Mouse (Mus musculus) left cerebral cortex, postnatal 10 days (tissue): ENCODE data around the gene Wnt3. TPM values are rescaled to one million over a fixed set of nuclear protein-coding genes. Genes with fewer than 3 reads are reported as not detected.
"Not testable (repeated sequence)": the region's sequence is repeated elsewhere in the genome, so short reads cannot be mapped to it uniquely, and the experiment has no call there.

Source experiments
- DNase-seq, 2 experiments: peaks; one replicate each; pipeline ENCODE4 v3.0.0; 2021 to 2022; ENCODE audit warnings: low spot score in 2 of 2, mixed read lengths in 1 of 2; ENCODE audit errors: extremely low spot score in 1 of 2
- intact Hi-C: fragments of 180-260 bp; cut with DNase I; formaldehyde crosslinking; loops from one replicate; pipeline ENCODE4 v1.15.1; 2025
- total RNA-seq, 2 experiments: library from RNA; stranded (reverse); gene quantifications; 2 replicates each; pipeline ENCODE4 v1.2.3; 2021

Wnt3 gene
- total RNA-seq, result under 1 TPM; 0.69 to 0.99 TPM

GRCm38 (mm10) chr11:103773387-103774227 is at the start of gene Wnt3:
TSS of gene Wnt3 (plus strand) at chr11:103774150.
- intact Hi-C loops, result no loop called here
- DNase-seq, result no peak

- intact Hi-C loops, result no loop called here
Observed at GRCm38 (mm10) chr11:103724331-103724771, 49.6 kb upstream of the Wnt3 start.

DNA sequence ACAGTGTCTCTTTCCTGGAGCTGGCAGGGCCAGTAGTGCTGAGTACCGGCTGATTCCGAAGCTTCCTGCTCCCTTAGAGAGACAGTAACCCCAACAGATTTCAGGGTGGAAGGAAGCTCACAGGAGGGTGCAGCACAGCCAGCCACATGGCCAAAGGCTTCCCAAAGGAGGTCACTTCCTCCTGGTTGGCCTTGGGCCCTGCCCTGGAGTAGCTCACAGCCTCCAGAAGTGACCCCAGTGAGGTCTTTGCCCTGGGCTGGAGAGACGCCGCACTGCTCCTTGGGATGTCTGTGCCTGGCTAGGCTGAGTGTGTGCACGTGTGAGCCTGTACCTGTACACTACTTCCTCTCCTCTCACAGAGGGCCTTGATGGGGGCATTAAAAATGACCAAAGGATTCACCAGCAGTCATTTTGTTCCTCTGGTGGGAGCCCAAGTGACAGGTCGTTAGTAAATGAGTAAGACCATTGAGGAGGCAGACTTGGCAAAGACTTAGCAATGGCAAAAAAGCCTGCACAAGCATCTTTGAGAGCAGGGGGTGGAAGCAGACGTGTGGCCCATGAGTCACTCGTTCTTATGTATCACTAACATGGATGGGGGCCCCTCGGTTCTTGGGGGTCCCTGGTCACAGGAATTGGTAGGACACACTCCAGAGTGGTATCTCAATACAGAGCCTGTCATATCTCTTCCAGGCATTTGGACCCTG is 44.5 kb upstream of the Wnt3 start:
- DNase-seq, result peak in 1 of 2 experiments; percentile 57
- intact Hi-C loops, result no loop called here

More at GRCm38 (mm10) chr11:103724331-103724771, 49.6 kb upstream of the Wnt3 start:
- peak in 1 of 2 experiments; percentile 18 for DNase-seq

DNA sequence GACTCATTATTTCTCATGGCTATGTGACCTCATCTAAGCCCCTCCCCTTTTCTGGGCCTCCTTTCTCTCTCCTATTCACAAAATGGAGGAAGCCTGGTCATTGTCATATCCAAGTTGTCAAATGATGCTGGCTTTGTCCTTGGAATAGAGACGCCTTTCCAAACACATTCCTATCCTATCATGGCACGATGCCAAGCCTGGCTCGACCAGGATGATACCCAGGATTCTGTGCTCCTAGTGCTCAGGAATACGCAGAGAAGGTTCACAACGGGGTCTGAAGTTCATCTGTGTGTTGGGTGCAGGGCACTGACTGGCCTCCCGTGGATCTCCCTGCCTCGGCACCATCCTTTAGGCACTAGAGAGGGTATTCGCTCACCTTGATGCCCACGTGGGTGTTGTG is 42.4 kb upstream of the Wnt3 start:
- no peak for DNase-seq
- intact Hi-C loops, result no loop called here

DNA sequence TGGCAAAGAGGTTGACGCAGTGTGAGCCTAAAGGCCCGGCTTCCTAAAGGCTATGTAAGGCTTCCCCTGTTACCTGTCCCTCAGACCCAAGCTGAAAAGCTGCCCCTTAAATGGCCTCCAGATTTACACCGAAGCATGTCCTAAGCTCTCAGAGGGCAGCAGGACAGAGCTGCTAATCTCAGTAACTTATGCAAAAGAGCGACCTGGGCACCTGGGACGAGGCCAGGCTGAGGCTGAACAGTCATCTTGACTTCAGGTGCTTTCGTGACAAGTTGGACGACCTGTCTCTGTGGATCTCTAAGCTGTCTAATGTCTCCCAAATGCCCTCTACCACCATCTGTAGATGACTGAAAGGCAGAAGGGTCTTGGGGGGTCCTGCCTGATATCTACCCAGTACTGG is 41.6 kb upstream of the Wnt3 start:
- intact Hi-C loops, result no loop called here
- DNase-seq, result no peak

GRCm38 (mm10) chr11:103733069-103733468 is 40.9 kb upstream of the Wnt3 start:
- no peak for DNase-seq
- intact Hi-C loops, result no loop called here

DNA sequence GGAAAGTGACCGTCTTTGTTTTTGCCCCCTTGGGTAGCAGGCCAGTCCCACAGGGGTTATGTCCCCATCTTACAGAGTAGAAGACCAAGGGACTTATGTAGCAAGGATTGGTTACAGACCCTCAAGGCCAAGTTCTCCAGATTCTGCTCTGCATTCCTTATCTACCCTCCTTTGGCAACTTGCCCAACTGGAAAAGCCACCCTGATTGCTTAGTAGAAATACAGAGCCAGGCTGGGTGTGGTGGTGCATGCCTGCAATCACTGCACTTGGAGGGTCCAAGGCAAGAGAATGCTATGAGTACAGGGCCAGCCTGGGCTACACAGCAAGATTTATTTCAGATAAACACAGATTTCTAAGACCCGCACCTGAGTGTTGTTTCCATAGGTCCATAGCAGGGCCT is 40.0 kb upstream of the Wnt3 start:
- intact Hi-C loops, result no loop called here
- no peak for DNase-seq

GRCm38 (mm10) chr11:103734411-103735045 is 39.4 kb upstream of the Wnt3 start:
- intact Hi-C loops, result no loop called here
- no peak for DNase-seq

DNA sequence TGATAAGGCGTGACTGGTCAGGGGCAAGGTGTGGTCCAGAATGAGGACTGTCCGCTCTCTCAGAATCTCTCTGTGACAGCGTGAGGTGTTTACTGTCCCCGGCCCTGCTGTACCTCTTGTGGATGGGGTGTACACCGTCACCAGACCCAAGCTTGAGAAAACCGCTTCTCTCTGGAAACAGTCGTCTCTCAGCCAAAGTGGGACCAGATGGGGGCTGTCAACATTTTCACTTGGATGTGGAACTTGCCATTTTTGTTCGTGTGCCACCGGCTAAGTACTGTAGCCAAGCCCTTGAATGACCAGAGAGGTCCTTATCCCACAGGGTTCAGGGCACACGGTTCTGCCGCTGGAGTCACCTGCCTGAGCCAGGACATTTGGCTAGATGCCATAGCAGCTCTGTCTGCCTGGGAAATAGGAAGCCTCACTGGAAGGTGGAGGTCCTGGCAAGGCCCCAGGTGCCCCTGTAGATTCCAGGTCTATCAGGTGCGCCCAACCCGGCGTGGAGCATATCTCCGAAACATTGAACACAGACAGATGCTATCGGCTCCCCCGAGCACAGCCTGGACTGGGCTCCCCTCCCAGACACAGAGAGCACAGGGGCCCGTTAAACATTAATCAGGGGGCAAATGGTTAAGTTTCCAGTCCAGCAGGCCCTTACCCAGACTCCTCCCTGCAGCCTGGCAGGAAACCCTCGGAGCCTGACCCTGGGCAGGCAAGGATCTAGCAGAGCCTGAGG is 38.7 kb upstream of the Wnt3 start:
- intact Hi-C loops, result no loop called here
- no peak for DNase-seq

GRCm38 (mm10) chr11:103749306-103750089 is 24.5 kb upstream of the Wnt3 start, which contains the start of gene Wnt9b:
TSS of gene Wnt9b (minus strand) at chr11:103749821.
- intact Hi-C loops, result no loop called here
- no peak for DNase-seq

DNA sequence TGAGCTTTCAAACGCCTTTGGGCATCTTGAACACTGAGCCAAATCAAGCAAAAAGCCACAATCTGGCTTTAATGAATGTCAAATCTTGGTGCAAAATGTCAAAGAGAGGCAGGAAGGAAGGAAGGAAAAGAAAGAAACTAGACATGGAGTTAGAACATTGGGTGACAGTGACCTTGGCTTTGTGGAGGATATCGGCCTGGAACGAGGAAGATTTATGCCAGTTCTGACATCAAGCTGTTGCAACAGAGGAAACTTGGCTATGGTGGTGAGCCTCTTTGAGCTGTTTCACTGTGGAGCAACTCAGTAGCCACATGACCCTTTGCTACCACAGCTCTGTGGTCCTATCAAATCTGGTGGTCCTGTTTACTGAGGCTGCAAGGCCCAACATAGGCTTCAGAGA is 23.3 kb upstream of the Wnt3 start:
- no peak for DNase-seq
- intact Hi-C loops, result no loop called here

DNA sequence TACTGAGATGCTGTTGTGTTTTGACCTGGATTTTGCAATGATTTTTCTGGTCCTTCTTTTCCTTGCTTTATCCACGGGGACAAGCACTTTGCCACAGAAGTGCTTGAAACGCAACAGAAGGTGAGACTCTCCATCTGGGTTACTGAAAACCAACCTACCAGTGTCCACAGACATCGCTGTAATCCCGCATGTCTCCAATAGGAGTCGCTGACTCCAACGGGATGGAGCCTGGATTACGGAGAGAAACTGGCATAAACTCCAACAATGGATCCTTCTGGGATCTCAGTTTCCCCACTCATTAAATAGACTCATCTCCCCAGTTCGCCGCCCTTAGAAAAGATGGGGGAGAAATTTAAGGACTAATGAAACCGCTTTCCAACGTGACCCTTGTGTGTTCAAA is 15.9 kb upstream of the Wnt3 start:
- intact Hi-C loops, result loop anchor here (5.0 kb wide), 1 partner anchor 121 kb away; the partner anchor contains the start of gene Lyzl6
- no peak for DNase-seq

- peak; percentile 13 to 77 for DNase-seq
- intact Hi-C loops, result loop anchor here (5.0 kb wide), 1 partner anchor 121 kb away; the partner anchor contains the start of gene Lyzl6
Observed at GRCm38 (mm10) chr11:103758706-103759105, 15.2 kb upstream of the Wnt3 start.

GRCm38 (mm10) chr11:103760101-103760500 is 13.8 kb upstream of the Wnt3 start:
- intact Hi-C loops, result loop anchor here (5.0 kb wide), 1 partner anchor 437 kb away; no protein-coding TSS in a partner anchor
- no peak for DNase-seq

GRCm38 (mm10) chr11:103760891-103761290 is 13.1 kb upstream of the Wnt3 start:
- DNase-seq, result not testable (repeated sequence)
- intact Hi-C loops, result loop anchor here (5.0 kb wide), 1 partner anchor 436 kb away; no protein-coding TSS in a partner anchor

DNA sequence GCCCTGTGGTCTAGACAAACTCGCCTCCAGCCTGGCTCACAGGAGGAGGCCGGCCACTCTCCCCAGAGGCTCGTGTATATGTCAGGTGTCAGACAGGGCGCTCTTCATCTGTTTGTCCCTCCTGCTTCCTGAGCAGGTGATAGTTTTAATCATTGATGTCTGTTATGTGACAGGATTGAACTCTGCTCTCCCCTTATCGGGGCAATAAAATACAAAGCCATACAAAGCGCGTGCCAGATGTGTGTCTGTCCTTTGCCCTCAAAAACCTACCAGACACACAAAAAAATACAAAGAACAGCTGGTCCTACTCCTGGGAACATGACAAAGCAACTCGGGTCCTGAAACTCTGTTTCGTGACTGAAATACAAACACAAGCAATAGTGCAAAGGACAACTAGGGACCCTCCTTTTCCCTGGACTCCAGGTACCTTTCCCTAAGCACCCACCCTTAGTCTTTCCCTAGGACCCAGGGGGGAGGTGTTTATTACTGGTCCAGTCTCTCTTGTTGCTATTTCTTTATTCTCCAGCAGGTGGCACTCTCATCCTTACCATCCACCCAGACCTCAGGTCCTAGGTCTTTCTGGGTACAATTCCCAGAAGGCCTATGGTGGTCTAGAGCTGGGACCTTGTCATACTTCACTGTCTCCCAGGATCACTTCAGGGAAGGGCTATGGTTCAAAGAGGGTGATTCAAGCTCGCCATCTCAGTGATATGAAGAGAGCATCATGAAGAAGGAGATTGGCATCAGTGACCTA is 10.4 kb upstream of the Wnt3 start:
- peak in 1 of 2 experiments; percentile 61 for DNase-seq

DNA sequence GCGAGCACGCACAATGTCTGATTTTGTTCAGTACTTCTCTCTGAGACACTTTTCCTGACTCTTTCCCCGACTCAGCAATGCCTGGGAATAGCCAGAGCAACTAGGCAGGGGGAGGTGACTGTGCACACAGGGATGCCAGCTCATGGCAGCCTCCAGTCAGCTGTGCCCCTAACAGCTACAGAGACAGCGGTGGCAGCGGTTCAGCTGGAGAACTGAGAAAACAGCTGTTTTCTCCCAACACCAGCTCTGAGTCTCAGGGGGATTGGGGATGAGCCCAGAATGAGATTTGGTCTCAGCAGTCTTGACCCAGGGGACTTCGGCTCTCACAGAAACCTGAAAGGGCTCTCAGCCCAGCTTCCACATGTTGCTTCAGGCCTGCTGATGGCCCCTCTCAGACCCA is 9.3 kb upstream of the Wnt3 start:
- DNase-seq, result no peak
- intact Hi-C loops, result loop anchor here (5.0 kb wide), 1 partner anchor 433 kb away; no protein-coding TSS in a partner anchor

More for the DNA sequence above, 10.4 kb upstream of the Wnt3 start:
- intact Hi-C loops, result loop anchor here (1.0 to 5.0 kb wide), 2 partner anchors 148 to 434 kb away; no protein-coding TSS in a partner anchor
